ENCODE assay signal across 14 mouse cellular contexts in the genomic region with DNA sequence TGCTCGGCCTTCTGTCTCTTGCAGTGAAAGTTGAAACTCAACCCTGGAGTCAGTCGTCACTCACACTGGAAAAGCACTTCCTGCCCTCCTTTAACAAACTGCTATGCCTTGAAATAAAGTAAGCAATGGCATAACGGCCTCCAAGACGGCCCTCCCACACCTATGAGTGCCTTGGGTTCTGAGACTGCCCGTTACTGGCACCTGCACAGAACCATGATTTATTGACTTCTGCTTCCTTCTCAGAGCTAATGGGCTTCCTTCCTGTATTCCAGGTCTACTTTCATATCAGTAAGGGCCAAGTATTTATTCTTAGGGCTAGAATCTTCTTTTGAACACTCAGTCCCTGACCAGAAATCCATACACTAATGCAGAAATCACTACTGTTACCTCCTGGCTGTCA. TPM values are rescaled to one million over a fixed set of nuclear protein-coding genes. Genes with fewer than 3 reads are reported as not detected.
"Had no signal": no experiment of that assay in that cellular context is flagged by ENCODE, and none has a peak within 500 bp of the region (broad histone marks: within the 10 kb centered on the region; RNA-seq: fewer than 3 reads in every experiment).

No protein-coding gene starts in this region.

- H3K4me3 ChIP-seq: limb, embryonic 12.5 days; limb, embryonic 15.5 days; liver, embryonic 12.5 days; liver, embryonic 15.5 days had no signal

- DNase-seq: left cerebral cortex, postnatal 4 days; lung, adult 2 months; lung, postnatal 14 days; lung, postnatal 4 days; midbrain, embryonic 14.5 days; thymus, adult 18-20 months; thymus, postnatal 36 days had no signal

- H3K27ac ChIP-seq: kidney, postnatal 0 days; limb, embryonic 12.5 days; limb, embryonic 15.5 days; liver, embryonic 12.5 days; liver, embryonic 15.5 days had no signal

RNA-seq across cellular contexts. Expression of gene Larp6, which starts 33.9 kb away (rescaled TPM):
- total RNA-seq: megakaryocyte progenitor cell, adult 5-6 weeks; megakaryocyte-erythroid progenitor cell, adult 5-6 weeks had no signal
